Mouse (Mus musculus): ENCODE data around the gene Zcchc8.
"Not testable (repeated sequence)": the region's sequence is repeated elsewhere in the genome, so short reads cannot be mapped to it uniquely, and the experiment has no call there.

DNA sequence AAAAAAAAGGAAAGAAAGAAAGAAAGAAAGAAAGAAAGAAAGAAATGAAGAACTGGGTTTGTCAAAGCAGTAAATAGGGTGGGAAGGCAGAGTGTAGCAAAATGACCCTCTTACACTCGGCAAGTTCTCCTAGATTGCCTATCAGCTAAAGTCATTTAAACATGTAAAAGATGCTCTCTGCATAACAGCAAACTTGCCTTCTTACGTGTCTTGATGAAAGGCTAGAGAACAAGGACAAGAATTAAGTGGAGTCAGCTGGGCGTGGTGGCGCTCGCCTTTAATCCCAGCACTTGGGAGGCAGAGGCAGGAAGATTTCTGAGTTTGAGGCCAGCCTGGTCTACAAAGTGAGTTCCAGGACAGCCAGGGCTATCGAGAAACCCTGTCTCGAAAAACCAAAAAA, 2.9 kb upstream of the Zcchc8 start:
- not testable (repeated sequence) for TF ChIP-seq CTCF (IDR thresholded peaks at IDR 0.05; ENCODE audit: low read depth); EP300 (optimal IDR thresholded peaks at IDR 0.05)

All from stomach, postnatal 0 days (tissue).